Mouse (Mus musculus): ENCODE results near the gene Klhl6.
"Not testable (repeated sequence)": the region's sequence is repeated elsewhere in the genome, so short reads cannot be mapped to it uniquely, and the experiment has no call there.

The Klhl6 gene

DNA sequence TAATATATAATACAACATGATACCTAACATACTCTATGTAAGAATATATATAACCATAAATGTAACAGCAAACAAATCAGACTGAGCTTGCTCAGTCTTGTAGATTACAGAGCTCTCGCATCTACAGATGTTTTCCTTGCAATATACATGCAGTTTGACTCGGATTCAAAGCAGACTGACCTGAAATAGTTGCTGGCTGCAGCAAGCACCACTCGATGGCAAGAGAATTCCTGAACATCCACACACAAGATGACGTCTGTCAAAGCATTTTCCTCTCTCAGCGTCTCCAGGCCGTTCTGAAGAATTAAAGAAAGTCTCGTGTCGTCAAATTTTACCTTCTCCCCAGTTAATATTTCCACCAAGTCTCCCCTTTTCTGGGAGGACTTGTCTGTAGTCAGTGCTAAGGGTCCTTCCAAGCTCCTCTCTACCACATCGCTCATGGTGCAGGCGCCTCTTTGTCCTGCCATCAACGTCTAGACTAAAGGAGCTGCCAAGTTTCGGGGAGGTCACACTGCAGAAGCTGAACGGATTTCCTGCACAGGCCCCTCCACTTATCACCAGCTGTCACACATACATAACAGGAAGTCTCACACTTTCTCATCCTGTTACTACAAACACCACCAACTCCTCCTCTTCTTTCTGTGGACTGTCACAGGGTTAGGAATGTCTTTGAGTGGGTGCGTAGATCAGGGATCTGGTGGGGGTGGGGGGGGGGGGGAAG lies at the start of gene Klhl6:
TSS of gene Klhl6 (minus strand) at position 501 of the 721 bp plus-strand sequence.
- DNase-seq = peak; percentile 72 to 76

DNA sequence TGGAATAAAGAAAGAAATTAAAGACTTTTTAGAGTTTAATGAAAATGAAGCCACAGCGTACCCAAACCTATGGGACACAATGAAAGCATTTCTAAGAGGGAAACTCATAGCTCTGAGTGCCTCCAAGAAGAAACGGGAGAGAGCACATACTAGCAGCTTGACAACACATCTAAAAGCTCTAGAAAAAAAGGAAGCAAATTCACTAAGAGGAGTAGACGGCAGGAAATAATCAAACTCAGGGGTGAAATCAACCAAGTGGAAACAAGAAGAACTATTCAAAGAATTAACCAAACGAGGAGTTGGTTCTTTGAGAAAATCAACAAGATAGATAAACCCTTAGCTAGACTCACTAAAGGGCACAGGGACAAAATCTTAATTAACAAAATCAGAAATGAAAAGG lies 44.4 kb upstream of the Klhl6 start:
- DNase-seq = not testable (repeated sequence)

DNA sequence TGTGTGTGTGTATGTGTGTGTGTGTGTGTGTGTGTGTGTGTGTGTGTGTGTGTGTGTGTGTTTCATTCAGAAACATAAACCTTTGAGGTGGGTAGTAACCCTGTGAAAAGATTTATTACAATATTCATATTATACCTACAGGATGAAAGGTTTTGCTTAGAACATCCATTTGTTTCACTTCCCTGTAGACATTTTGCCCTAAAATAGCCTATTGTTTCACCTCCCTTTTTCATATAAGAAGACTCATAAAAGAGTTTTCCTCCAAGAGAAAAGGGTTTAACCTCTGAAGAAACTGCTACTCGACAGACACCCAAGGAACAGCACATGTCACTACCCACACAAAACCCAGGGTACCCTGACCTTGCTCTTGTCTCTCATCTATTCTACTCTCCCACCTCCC lies 40.0 kb upstream of the Klhl6 start:
- DNase-seq = no peak

DNA sequence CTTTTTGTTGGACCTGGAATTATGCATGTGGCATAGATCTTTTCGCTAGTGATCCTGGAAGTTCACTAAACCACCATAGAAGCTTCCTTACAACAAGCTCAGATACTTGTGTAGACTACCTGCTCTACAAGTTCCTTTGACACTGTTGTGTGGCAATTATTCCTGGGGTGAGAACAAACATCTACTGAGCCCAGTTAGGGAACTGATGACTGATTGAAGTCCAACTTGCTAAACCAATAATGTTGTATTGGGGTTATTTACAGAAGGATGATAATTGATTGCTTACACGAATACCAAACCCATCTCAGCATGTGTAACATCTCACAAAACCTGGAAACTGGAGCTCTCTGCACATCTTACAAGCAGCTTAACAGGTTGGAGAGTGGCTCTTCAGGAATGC lies 39.0 kb upstream of the Klhl6 start:
- no peak for DNase-seq

DNA sequence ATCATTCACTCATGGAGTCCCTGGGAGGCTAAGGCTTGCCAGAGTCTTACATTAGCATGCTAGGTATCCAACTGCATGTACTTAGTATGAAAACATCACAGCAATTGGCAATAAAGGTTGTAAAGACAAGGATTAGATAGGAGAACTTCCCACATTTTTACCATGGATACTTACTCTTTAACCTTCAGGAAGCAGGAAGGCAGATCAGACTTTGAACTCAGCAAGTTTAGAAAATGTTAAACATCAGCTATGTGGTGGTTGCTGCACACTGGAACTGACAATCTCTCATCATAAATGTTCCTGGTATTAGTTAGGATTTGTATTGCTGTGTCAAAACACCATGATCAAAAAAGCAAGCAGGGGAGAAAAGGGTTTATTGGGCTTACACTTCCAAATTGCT lies 29.8 kb upstream of the Klhl6 start:
- no peak for DNase-seq

DNA sequence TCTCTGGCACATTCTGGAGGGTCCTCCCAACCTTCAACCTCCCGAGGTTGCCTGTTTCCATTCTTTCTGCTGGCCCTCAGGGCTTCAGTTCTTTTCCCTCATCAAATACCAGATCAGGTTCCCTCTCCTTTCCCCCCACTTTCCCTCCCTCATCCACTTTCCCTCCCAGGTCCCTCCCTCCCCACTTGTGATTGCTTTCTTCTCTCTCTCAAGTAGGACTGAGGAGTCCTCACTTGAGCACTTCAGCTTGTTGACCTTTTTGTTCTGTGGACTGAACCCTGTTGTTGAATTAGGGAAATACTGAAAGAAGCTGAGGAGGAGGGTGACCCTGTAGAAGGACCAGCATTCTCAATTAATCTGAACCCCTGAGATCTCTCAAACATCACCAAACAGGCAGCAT lies 23.2 kb upstream of the Klhl6 start:
- no peak for DNase-seq

DNA sequence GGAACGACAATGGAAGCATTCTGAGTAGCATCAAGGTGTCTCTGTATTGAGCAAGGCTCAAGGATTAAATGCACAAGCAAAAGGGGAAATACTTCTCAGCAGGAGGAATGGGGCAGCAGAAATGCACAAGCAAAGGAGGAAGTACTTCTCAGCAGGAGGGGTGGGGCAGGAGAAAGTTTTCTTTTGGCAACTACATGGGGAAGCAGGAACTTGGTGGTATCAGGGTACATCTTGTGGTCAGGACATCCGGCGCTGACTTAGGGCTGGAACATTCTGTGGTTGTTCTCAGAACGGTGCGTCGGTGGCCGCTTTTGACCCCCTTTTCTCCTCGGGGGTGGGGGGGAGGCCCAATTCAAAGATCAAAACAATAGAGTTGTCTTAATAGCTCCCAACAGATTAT lies 17.4 kb upstream of the Klhl6 start:
- DNase-seq = not testable (repeated sequence)

DNA sequence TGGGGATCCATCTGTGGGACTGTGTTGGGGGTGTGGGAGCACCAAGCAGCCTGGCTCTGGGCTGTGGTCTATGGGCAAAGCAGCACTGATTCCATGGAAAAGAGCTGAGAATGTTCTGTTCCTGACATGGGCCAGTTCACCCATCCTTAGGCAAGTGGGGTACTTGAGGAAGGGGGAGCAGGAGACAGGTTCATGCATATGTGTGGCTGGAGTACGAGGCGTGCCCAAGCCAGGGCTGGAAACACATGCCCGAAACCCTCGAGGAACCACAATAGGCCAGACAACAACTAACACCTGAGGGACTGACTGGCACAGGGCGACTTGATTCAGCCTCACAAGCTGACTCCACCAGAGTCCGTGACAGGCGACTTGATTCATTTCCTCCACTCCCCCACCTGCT lies 14.8 kb upstream of the Klhl6 start:
- no peak for DNase-seq

DNA sequence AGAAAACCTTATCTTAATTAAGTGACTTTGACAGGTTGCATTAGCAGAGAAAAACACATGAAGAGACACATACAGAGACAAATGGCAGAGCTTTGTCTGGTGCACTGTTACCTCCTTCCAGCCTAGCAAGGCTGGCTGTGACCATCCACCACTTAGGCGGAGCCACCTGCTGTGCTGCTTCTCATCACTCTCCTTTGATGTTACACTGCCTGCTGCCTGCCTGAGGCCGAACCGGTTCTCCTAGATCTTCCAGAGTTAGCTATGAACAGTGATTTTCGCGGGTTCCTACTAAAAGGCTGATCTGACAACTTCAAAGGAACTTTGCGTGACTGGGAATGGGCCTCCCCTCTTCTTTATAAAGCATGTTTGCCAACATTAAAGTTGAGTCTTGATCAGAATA lies 14.1 kb upstream of the Klhl6 start:
- not testable (repeated sequence) for DNase-seq

DNA sequence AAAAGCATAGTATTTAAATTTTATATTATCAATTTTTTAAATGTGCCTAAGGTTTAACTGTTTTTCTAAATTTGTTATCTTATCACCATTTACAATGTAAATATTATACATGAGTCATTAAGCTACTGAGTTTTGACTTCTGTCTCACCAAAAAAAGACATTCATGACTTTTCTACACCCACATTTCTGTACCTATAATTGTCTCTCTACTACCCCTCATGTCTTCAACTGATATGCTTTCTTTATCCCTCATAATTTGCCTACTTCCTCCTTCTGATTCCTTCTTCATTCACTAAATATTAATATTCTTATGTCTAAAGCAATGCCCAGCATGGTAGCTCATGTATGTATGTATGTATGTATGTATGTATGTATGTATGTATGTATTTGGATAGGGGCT lies 13.0 kb upstream of the Klhl6 start:
- no peak for DNase-seq

DNA sequence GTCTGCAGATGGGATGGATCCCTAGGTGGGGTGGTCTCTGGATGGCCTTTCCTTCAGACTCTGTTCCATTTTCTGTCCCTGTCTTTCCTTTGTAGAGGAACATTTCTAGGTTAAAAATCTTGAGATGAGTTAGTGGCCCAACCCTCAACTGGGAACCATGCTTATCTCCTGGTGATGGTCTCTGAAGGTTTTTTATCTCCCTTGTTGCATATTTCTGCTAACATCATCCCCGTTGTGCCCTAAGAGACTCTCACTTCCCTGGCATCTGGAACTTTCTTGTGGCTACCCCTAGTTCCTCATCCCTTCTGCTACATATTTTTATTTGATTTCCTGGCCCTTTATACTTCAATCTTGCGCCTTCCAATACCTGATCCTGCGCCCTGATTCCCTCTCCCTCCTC lies 10.4 kb upstream of the Klhl6 start:
- no peak for DNase-seq

DNA sequence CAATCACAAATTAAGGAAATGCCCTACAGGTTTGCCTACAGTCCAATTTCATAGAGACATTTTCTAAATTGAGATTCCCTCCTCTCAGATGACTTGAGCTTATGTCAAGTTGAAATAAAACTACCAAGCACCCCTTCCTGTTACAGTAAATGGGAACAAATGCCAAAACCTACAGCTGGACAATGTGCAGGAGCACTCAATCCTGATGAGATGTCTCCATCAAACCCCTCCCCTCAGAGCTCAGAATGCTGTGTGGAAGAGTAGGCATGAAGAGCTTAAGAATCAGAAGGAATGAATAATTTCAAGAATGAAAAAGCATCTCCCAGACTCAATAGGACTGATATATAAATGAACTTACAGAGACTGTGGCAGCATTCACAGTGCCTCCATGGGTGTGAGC lies 7.7 kb upstream of the Klhl6 start:
- DNase-seq = no peak

DNA sequence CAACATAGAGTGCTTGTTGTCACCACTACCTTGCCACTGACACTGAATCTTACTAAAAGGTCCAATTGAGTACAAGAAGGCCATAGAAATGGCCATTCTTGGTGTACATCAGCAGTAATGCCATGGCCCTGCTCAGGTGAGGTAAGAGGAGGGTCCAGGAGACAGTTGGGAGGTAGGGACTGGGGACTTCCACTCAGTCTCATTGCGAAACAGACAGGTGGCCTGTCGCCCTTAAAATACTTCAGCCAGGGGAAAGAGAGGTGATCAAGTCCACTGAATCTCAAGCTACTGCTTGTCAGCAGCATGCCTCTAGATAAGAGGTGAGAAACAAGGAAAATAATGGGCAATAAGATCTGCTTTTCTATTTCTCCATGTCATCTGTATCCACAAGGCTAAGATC lies 4.8 kb upstream of the Klhl6 start:
- no peak for DNase-seq

DNA sequence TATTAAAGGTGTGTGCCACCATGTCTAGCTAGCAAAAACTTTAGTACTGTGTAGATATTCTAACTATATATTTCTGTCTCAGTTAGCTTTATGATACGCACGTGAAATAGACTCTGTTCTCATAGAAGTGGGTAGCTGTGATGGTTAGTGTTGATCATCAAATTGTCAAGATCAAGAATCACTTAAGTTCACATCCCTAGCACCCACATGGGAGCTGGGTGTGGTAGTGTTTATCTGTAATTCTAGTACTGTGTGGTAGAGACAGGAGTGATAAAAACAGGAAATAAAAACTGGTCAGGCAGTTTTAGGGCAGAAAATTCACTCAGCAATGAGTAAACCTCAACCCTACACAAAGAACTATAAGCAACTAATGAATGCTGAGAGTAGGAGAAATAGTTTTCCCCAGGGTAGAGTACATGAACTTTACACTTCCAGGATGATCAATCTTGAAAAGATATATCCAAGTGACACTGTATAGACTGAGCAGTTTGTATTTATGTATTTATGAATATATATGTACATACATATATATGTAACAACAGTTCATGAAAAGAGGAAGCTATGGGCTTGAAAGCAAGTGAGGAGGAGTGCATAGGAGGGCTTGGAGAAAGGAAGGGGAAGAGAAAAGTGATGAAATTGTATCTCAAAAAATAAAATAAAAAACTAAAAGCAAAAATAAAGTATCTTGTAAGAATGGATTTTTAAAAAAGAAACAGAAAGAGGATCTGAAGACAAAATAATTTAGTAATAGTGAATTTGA lies 2.2 kb upstream of the Klhl6 start:
- no peak for DNase-seq

DNA sequence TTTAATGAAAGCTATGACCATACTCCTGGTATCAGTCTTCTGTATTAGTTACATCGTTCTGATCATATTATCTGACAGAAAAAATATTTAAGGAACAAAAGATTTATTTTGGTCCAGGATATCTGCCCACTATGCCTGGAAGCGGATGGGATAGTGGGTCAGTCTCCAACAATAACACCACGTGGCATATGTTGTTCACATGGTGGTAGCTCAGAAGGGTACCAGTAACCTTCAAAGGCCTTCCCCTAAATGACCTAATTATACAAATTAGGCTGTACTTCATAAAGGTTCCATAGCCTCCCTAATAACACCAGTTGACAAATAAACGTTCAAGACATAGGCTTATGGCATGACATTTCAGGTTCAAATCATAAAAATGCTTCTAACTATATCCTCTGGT lies 722 bp upstream of the Klhl6 start:
- DNase-seq = no peak

DNA sequence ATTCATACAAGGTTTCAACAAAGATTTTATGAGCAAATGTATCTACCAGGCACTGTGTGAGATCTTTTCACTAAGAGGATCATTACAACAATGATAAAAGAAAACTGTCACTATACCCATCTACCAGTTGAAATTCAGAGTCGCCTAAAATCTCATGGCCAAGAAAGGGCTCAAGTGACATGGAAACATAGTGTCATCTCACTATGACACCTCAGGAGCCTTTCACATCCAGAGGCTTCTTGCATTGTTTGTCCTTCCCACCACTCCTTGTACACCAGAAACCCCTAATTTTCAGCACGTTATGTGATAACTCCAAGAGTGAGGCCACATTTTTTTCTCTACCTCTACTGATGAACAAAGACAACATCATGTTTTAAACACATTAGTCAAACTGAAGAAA lies 1.2 kb downstream of the Klhl6 start:
- DNase-seq = no peak

DNA sequence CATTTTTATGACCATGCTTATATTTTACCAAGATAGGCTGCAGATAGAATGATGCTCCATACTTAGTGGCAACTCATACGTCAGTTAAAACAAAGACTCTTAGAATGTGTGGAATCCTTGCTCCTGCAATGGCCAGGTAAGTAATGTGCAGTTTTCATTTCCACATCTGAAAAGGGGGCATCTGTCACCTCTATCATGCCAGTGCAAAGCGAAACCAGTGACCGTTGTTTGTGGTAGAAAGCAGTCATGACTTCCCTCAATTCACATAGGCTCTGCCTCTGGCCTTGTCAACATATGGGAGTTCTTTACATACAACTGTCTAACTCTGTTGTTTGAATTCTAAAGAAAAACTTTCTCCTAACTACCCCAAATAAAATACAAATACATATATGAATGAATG lies 1.8 kb downstream of the Klhl6 start:
- no peak for DNase-seq

DNA sequence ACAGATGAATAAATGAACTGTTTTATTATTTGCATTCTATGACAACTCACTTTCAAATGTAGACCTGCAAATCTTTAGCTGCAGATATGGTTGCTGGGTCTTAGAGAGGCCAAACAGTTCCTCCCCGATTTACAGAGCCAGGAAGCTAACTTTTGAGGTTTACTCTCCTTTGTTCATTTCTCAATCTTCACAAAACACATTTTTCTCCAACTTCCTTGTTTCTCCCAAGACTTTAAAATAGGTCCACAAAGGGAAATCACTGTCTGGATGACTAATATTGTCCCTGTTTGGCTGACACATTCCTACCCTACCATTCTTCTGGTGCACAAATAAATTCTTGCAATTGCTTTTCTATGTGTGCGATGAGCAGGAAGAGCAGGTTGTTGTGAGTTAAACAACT lies 3.1 kb downstream of the Klhl6 start:
- DNase-seq = no peak

DNA sequence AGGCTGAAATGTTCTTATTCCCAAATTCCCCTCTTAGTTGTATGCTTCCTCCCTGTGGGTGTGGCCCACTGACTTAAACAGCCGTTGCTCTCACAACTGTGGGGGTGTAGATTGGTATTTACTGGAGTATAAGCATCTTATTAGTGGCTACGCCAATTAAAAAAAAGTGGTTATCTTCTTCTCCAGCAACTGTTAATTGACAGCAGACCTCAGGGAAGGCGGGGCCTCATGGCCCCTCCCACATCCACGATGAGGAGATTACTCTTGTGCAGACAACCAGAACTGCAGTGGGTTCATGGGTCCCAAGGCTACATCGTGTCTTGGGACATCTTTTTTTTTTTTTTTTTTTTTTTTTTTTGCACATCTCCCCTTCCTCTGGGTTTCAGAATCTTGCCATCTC lies 5.6 kb downstream of the Klhl6 start:
- DNase-seq = no peak

DNA sequence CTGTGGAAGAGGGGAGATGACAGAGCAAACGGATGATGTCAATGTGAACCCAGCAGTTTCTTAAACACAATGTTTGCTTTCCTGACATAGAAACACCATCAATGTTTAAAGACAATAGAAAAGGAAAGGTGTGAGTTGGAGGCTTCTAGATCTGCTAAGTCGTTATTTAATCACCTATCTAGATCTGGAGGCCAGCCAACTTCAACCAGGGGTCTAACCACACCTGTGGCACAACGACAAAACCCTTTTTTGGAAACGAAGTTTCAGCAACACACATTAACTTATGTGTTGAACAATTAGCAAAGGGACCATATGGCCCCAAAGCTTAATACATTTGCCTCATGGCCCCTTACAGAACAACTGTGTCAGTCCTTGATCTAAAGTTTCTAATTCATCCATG lies 6.0 kb downstream of the Klhl6 start:
- DNase-seq = no peak

DNA sequence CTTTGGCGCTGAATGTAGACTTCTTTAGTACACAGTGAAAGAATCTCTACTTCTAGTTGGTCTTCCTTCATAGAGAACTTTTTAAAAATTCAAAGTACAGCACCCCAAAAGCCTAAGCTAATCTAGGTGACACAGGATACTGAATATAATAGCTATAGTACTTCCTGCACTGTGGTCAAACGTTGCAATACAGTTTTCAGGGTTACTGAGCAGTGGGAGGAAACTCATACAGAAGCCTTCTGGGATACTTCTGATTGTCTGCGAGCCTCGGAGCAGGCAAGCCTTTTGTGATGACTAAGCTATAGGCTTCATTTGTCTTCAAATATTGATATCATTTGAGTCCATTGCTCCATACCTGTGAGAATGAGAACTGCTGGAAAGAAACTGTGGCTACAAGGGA lies 7.4 kb downstream of the Klhl6 start:
- no peak for DNase-seq

DNA sequence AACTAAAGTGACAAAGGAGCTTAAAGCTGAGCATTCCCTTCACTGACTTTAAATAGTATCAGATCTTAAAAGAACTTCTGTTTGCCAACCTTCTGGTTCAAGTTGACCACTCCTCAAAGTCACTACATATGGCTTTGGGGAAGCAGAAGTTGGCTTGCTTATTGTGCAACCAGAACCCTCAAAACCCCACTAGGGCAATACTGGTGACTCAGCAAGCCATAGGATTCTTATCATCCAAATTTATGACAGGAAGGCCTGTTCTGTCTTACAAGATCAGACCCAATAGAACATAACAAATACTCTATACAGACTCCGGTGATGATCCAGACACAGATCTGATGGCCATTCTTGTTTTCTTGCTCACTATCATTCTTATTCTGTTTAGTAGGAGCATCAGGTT lies 9.4 kb downstream of the Klhl6 start:
- DNase-seq = no peak

DNA sequence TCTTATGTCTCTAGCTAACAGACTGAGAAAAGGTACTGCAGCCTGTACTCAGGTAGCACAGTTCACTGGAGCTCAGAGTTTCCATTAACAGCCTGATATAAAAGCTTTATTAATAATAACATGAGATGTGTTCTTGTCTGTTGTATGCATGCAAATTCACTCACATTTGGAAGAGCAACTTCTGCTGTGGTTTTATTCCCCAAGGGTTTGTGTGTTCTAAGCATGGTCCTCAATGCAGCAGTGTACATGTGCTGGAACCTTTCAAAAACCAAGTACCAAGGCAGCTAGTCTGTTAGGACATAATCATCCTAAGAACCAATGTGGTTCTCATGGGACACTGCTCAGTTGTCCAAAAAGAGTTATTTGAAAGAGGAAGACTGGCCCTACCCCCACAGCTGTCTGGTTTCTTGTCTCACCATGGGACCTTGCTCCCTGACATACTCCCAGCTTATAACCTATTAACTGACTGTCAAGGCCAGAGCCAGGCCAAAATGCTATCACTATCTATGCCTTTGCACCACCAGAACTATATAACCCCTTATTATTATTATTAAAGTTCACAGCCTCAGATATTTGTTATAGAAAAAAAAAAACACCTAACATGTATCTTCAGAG lies 10.0 kb downstream of the Klhl6 start:
- DNase-seq = no peak

DNA sequence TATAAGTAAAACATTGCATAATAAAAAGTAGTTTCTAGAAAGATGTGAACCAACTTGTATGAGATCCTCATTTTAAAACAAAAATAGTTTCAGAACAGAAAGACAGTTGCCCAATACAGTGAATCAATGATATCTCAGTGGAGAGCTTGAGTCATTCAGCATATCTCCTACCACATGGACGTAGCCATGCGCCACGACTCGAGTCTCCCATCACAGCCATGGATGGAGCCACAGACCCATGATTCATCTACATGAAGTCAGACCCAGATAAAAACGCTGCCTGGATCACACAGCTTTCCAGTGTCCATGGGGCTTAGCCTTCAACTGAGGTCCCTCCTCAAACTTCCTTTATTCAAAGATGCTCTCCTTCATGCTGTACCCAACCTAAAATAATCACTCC lies 13.3 kb downstream of the Klhl6 start:
- no peak for DNase-seq
